Mouse (Mus musculus): ENCODE results near the gene Eml4. TPM values are rescaled to one million over a fixed set of nuclear protein-coding genes. Genes with fewer than 3 reads are reported as not detected.

The Eml4 gene
- total and polyA plus RNA-seq, 3 experiments, result 38.2 to 75.6 (median 60.1) TPM

GRCm38 (mm10) chr17:83335183-83335584 is 15.5 kb upstream of the Eml4 start:
- no peak for DNase-seq (ENCODE audit: extremely low read depth)
- Histone ChIP-seq H3K9ac (ENCODE audit: insufficient read depth, low read depth) (no peak overlapping the region), H3K9me3 (replicated peaks; ENCODE audit: low read length) (no peaks in the 10 kb centered on the region), H3K36me3 (replicated peaks in 1 of 2; ENCODE audit: control insufficient read depth in 1 of 2, insufficient read depth in 1 of 2, low read length in 1 of 2) (no peaks in the 10 kb centered on the region), H3K4me2 (ENCODE audit: insufficient read depth, low read depth, poor library complexity, severe bottlenecking) (no peak overlapping the region), H3K27me3 (replicated peaks) (no peaks in the 10 kb centered on the region), H3K4me3 (replicated peaks in 1 of 3; ENCODE audit: low read depth in 2 of 3, low read length in 2 of 3, poor library complexity in 1 of 3) (no peak overlapping the region), H3K79me2 (replicated peaks; ENCODE audit: control insufficient read depth, extremely low read depth, insufficient read depth, poor library complexity, severe bottlenecking) (no peaks in the 10 kb centered on the region), H3K27ac (ENCODE audit: insufficient read depth, low read depth) (no peak overlapping the region), H3K4me1 (ENCODE audit: control insufficient read depth in 1 of 2, insufficient read depth in 2 of 2) (peaks cover 2 to 13% of the 10 kb centered on the region in 2 experiments; a peak in 2 of 4 replicates)
- TF ChIP-seq MXI1 (IDR thresholded peaks at IDR 0.05; ENCODE audit: low read depth, low read length) (no peak), NRF1 (IDR thresholded peaks at IDR 0.05; ENCODE audit: low read depth, low read length) (no peak), UBTF (IDR thresholded peaks at IDR 0.05; ENCODE audit: low read depth, low read length) (no peak), JUND (conservative IDR thresholded peaks at IDR 0.05; ENCODE audit: low read depth, low read length) (no peak)
- dilution Hi-C loops (cut with MboI; ENCODE audit: extremely low pct_ligation_motif_present, extremely low pct_unique_long_range_greater_than_20kb, low sequenced_read_pairs), result no loop called here
- in situ Hi-C loops (cut with MboI; ENCODE audit: low pct_ligation_motif_present, low pct_unique_long_range_greater_than_20kb, low sequenced_read_pairs), result loop anchor here (5.0 kb wide), 1 partner anchor 58 kb away; no protein-coding TSS in a partner anchor

- Histone ChIP-seq H3K9me3 (replicated peaks; ENCODE audit: low read length) (no peaks in the 10 kb centered on the region), H3K4me2 (ENCODE audit: insufficient read depth, low read depth, poor library complexity, severe bottlenecking) (no peak overlapping the region), H3K9ac (ENCODE audit: insufficient read depth, low read depth) (no peak overlapping the region), H3K36me3 (replicated peaks in 1 of 2; ENCODE audit: control insufficient read depth in 1 of 2, insufficient read depth in 1 of 2, low read length in 1 of 2) (no peaks in the 10 kb centered on the region), H3K4me1 (ENCODE audit: control insufficient read depth in 1 of 2, insufficient read depth in 2 of 2) (peaks cover 2 to 13% of the 10 kb centered on the region in 2 experiments; a peak in 2 of 4 replicates), H3K4me3 (replicated peaks in 1 of 3; ENCODE audit: low read depth in 2 of 3, low read length in 2 of 3, poor library complexity in 1 of 3) (no peak overlapping the region), H3K79me2 (replicated peaks; ENCODE audit: control insufficient read depth, extremely low read depth, insufficient read depth, poor library complexity, severe bottlenecking) (no peaks in the 10 kb centered on the region), H3K27me3 (replicated peaks) (no peaks in the 10 kb centered on the region), H3K27ac (ENCODE audit: insufficient read depth, low read depth) (no peak overlapping the region)
- dilution Hi-C loops (cut with MboI; ENCODE audit: extremely low pct_ligation_motif_present, extremely low pct_unique_long_range_greater_than_20kb, low sequenced_read_pairs) (no loop called here), in situ Hi-C loops (cut with MboI; ENCODE audit: low pct_ligation_motif_present, low pct_unique_long_range_greater_than_20kb, low sequenced_read_pairs) (loop anchor here (5.0 kb wide), 1 partner anchor 60 kb away; no protein-coding TSS in a partner anchor)
- TF ChIP-seq RCOR1 (conservative IDR thresholded peaks at IDR 0.05; ENCODE audit: low read depth, low read length), result no peak
- TF ChIP-seq SMC3 (IDR thresholded peaks at IDR 0.05; ENCODE audit: low read depth, low read length), result 0 out of 2 replicates have a peak, but pooled peaks have one; percentile 11
- 0 out of 4 replicates have a peak, but pooled peaks of 1 of the 2 experiments have one; percentile 23 for TF ChIP-seq CTCF (conservative IDR thresholded peaks at IDR 0.05 in 1 of 2, IDR thresholded peaks at IDR 0.05 in 1 of 2; ENCODE audit: low read depth in 2 of 2, low read length in 2 of 2)
- DNase-seq (ENCODE audit: extremely low read depth), result no peak
Observed at GRCm38 (mm10) chr17:83337051-83337898, 13.5 kb upstream of the Eml4 start.

GRCm38 (mm10) chr17:83339368-83340085 is 11.2 kb upstream of the Eml4 start:
- Histone ChIP-seq H3K9me3 (replicated peaks; ENCODE audit: low read length) (no peaks in the 10 kb centered on the region), H3K4me2 (ENCODE audit: insufficient read depth, low read depth, poor library complexity, severe bottlenecking) (peak overlapping the region; percentile 63; the same call in 1 of the 2 replicates), H3K4me1 (ENCODE audit: control insufficient read depth in 1 of 2, insufficient read depth in 2 of 2) (peaks cover 2 to 13% of the 10 kb centered on the region in 2 experiments; a peak in 2 of 4 replicates), H3K27ac (ENCODE audit: insufficient read depth, low read depth) (no peak overlapping the region), H3K4me3 (replicated peaks in 1 of 3; ENCODE audit: low read depth in 2 of 3, low read length in 2 of 3, poor library complexity in 1 of 3) (no peak overlapping the region), H3K27me3 (replicated peaks) (no peaks in the 10 kb centered on the region), H3K9ac (ENCODE audit: insufficient read depth, low read depth) (no peak overlapping the region), H3K36me3 (replicated peaks in 1 of 2; ENCODE audit: control insufficient read depth in 1 of 2, insufficient read depth in 1 of 2, low read length in 1 of 2) (no peaks in the 10 kb centered on the region), H3K79me2 (replicated peaks; ENCODE audit: control insufficient read depth, extremely low read depth, insufficient read depth, poor library complexity, severe bottlenecking) (no peaks in the 10 kb centered on the region)
- dilution Hi-C loops (cut with MboI; ENCODE audit: extremely low pct_ligation_motif_present, extremely low pct_unique_long_range_greater_than_20kb, low sequenced_read_pairs), result no loop called here
- no peak for TF ChIP-seq MYC (IDR thresholded peaks at IDR 0.05; ENCODE audit: low read depth, low read length)
- TF ChIP-seq TCF12 (IDR thresholded peaks at IDR 0.05; ENCODE audit: low read depth, low read length), result no peak
- TF ChIP-seq HCFC1 (IDR thresholded peaks at IDR 0.05; ENCODE audit: low read depth, low read length), result no peak
- TF ChIP-seq CHD2 (IDR thresholded peaks at IDR 0.05; ENCODE audit: low read length), result no peak
- TF ChIP-seq ELF1 (IDR thresholded peaks at IDR 0.05; ENCODE audit: low read depth, low read length), result peak; percentile 16; the same call in 1 of the 2 replicates
- no peak for TF ChIP-seq KAT2A (IDR thresholded peaks at IDR 0.05; ENCODE audit: insufficient replicate concordance, low read length)
- in situ Hi-C loops (cut with MboI; ENCODE audit: low pct_ligation_motif_present, low pct_unique_long_range_greater_than_20kb, low sequenced_read_pairs), result loop anchor here (5.0 kb wide), 1 partner anchor 62 kb away; no protein-coding TSS in a partner anchor
- DNase-seq (ENCODE audit: extremely low read depth), result peak; percentile 35
